Mouse (Mus musculus): Measurements from ENCODE around the gene Samd14. TPM values are rescaled to one million over a fixed set of nuclear protein-coding genes. Genes with fewer than 3 reads are reported as not detected.

The Samd14 gene
- polyA plus RNA-seq, 3 experiments from 2014 or later = 0.18 to 0.61 (median 0.46) TPM

GRCm38 (mm10) chr11:95037306-95037705, 27.6 kb downstream of the Samd14 start:
- ATAC-seq = no peak

DNA sequence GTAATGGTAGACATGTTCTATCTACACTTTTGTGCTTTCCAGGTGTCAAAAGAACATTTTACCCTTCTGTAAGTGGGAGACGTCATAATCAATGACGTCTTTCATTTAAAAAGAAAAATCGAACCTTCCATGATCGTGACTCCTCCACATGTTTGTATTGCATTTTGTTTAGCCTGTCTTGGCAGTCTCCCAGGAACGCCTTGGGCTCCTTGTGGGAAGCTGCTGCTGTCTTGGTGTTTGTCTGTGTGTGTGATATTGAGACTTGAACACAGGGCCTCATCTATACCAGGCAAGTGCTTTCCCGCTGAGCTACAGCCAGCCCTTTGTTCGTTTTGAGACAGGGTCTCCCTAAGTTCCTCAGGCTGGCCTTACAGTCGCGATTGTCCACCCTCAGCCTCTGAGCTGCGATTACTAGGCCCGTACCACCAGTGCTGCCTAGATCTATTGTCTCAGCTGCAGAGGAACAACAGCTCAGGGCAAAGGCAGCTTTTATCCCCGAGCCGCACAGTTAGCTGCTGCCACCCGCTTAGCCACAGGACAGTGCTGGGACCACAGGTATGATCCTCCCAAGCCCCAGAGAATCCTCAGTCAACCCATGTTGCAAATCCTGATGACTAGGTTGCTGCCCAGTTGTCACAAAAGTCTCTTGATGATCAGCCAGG, 28.6 kb downstream of the Samd14 start:
- ATAC-seq = no peak

- no peak for ATAC-seq
These were observed 29.4 kb downstream of the Samd14 start for GRCm38 (mm10) chr11:95038818-95039655.

GRCm38 (mm10) chr11:95039766-95040165, 30.1 kb downstream of the Samd14 start:
- no peak for ATAC-seq

GRCm38 (mm10) chr11:95040491-95041138, 30.9 kb downstream of the Samd14 start:
- ATAC-seq = no peak

- ATAC-seq = peak; percentile 98
These were observed 31.5 kb downstream of the Samd14 start, which contains the start of gene Pdk2 for GRCm38 (mm10) chr11:95041139-95041609. Gene Pdk2 (minus strand): TSS chr11:95041354.

DNA sequence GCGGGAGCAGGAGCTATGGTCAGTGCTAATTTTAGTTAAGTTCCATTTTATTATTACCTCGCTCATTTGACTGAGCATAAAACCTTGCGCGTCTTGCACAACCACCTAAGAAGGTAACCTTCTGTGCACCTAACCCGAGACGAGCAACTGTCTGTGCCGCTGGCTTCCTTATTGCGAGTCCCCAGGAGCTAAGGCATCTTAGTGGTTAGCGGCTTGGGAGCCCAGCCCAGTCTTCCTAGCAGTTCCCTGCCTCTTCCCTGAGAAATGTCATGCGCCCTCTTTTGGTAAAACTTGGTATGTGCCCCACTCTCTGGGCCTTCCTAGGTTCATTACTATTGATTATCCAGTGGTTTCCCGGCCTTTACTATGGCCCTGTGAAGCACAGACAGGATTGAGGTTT, 32.4 kb downstream of the Samd14 start:
- peak; percentile 27 for ATAC-seq

- no peak for ATAC-seq
These were observed 33.4 kb downstream of the Samd14 start for GRCm38 (mm10) chr11:95043060-95043459.

- no peak for ATAC-seq
These were observed 33.9 kb downstream of the Samd14 start for GRCm38 (mm10) chr11:95043608-95044007.

DNA sequence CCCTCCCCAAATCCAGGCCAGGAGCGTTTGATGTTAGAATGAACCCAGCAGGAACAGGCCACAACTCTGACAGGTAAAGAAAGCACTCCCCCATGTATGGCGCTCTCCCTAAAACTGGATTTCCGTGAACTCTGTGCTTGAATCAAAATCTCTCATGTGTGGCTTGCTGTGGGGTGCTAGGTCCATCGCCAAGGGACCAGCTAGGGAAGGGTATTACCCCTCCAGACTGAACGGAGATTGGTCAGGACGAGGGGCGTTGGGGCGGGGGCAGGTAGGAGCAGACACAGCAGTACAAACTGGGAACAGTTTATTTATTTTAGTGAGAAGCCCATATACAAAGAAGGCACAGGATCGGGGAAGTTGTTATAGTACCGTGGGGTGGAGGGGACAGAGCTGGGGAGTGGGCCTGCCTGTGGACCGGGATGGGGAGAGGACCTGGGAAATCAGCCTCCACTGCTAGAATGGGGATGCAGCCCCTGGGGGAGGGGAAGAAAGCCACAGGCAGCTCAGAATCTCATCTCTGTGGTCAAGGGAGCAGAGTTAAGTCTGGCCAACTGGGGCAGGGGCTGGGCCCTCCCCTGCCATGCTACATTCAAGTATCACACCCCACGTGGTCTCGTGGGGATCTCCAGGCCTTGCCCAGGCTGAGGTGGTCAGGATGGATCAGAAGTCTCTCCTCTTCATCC, 34.6 kb downstream of the Samd14 start:
- no peak for ATAC-seq

DNA sequence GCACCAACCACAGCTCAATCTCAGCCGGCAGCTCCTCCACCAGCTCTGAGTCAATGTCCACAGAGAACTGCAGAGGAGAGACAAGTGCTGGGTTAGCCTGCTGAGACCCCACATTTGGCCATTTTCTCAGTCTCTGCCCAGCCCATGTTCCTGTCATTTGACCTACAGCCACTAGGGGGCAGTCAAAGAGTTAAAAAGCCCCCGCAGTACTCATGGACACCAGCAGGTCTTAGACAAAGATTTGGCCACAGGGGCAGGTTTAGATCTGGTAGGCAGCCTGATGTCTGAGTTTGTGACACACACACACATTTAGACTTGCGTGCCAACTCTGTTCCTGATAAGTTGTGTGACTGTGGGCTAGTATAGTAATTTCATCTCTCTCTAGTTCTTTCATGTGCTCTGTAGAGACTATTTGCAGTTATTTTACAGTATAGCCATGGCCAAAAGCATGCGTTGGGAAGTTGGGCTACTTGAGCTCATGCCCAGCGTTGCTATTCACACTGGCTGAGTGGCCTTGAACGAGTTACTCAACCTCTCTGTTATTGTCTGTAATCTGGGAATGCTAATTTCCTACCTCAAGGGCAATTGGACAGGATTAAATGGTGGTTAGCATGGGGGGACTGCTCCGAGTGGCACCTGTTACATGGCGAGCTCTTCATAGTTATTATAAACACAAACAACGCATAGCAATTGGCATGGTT, 37.5 kb downstream of the Samd14 start:
- ATAC-seq = peak; percentile 77

GRCm38 (mm10) chr11:95053062-95053461, 43.4 kb downstream of the Samd14 start:
- no peak for ATAC-seq

GRCm38 (mm10) chr11:95056768-95057501, 47.3 kb downstream of the Samd14 start:
- no peak for ATAC-seq

DNA sequence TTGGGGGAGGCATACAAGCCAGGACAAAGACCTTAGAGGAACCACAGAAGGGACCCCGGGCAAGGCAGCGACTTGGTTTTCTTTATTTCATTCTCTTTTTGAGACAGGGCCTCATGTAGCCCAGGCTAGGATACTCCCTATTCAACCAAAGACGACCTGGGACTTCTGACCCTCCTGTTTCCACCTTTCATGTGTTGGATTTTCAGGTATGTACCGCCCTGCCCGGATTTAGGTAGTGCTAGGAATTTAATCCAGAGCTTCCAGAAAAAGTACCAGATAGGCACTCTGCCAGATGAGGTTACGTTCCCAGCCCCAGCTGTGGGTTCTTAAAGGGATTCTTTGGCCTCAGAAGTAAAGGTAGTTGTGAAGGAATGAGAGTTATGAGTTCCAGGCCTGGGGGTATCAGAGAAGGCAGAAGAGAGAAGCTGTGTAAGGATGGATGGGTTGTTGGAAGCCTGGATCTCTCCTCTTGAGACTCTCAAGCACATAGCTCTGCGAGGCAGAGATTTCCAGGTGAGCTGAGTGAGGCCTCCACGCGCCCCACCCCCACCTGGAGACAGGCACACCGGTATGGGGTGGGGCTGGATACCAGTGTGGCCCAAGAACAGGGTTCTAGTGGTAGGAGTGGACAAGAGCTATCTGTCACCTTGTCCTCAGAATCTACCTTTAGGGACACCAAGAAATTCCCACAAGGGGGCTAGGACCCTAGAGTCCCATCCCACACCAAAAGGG, 59.7 kb downstream of the Samd14 start:
- no peak for ATAC-seq

GRCm38 (mm10) chr11:95070140-95071107, 60.7 kb downstream of the Samd14 start:
- no peak for ATAC-seq

DNA sequence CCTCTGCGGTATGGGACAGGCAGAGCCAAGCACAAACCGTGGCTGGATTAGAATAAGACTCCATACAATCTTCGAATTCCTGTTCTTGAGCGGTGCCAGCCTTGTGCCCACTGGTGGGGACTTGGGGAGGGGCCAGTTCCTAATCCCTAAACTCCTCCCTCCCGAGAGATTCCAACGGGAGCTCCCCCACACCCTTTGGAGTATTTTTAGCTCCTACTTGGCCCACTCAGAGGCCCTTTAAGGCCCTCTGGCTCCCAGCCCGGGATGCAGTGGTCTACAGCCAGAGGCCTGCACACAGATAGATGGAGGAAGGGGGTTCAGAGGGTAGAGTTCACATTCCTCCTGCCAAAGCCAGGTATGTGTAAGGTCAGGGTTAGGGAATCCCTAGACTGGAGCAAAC, 61.6 kb downstream of the Samd14 start:
- ATAC-seq = no peak

DNA sequence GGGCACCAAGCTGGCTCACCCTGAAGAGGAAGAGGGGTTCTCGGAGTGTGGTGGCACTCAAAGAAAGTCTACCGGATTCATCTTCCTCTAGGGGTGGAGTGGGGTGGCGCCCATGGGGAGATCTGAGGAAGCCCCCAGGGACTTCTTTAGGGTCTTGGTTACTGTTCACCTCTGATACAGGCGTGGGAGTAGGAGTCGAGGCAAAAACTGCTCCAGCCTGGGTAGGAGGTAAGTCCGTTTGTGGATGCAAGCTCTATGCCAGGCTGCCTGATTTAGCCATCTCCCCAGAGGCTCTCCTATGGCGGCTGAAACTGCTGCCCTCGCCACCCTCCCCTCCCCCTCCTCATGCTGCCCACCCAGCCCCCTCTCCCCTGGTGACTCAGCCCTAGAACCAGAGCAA, 62.5 kb downstream of the Samd14 start:
- ATAC-seq = no peak

DNA sequence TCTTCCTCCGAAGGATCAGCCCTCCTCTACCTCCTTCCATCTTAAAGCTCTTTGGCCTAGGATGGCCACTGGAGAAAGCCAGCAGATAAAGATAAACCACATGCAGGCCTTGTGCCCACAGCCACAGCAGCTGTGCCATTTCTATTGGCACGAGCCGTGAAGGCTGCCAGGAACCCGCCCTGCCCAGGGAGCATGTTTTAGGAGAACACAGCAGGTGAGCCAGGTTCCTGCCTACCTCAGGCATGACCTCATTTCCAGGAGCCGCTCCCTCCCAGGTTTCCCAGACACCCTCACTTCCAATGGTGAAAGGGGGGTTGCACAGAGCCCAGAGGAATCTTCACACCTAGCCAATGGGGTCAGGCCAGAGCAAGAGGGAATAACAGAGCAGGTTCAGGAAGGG, 63.1 kb downstream of the Samd14 start:
- no peak for ATAC-seq

GRCm38 (mm10) chr11:95073835-95074234, 64.2 kb downstream of the Samd14 start:
- ATAC-seq = no peak

Data from inflammation-experienced regulatory T-cells, adult 6 months (primary cell).